In the genomic region with DNA sequence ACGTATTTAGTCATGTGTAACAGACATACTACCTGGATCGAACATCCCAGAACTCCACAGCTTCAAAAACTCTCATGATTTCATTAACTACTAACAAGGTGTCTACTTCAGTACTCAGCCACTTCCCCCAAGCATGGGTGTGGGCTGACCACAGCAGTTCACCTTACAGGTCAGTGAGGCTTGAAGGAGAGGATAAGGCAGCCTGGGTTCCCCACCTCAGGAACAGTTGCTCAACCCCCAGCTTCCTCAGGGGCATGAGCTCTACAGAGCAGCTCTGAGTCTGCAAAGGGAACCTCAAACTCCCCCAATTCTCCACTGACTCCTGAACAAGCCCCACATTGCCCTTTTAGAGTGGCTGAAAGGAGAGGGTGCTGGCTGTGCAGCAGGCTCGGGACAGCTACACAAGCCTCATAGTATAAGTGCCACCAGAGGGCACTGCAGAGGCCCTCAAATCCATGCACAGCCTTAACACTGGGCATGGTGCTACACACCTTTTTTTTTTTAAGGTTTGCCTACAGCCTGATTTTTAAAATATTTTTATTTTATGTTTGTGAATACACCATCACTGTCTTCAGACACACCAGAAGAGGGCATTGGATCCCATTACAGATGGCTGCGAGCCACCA, we compare ENCODE assay signal across 9 mouse cellular contexts. TPM values are rescaled to one million over a fixed set of nuclear protein-coding genes. Genes with fewer than 3 reads are reported as not detected.
DNase-seq lines count a peak whose midpoint lies in the region; ATAC-seq and TF ChIP-seq lines count a peak whose summit lies in the region.
"Had no signal": no experiment of that assay in that cellular context is flagged by ENCODE, and none has a peak within 500 bp of the region (broad histone marks: within the 10 kb centered on the region; RNA-seq: fewer than 3 reads in every experiment).

No protein-coding gene starts in this region.

- WGBS in cerebellum, adult 2 months = 75% methylated on average over 4 of the region's 4 CpGs
- 60% methylated on average over 4 of the region's 4 CpGs for WGBS in liver, postnatal 0 days (ENCODE audit: insufficient replicate concordance)
- WGBS in stomach, postnatal 0 days = 72% methylated on average over 4 of the region's 4 CpGs

- H3K9ac ChIP-seq in liver, postnatal 0 days (replicated peaks) = no peak overlapping the region
- no peak overlapping the region for H3K9ac ChIP-seq in stomach, postnatal 0 days (ENCODE audit: low read length)

- no peaks in the 10 kb centered on the region for H3K27me3 ChIP-seq in cerebellum, adult 2 months (ENCODE audit: control insufficient read depth, insufficient read depth, low read length)
- no peaks in the 10 kb centered on the region for H3K27me3 ChIP-seq in liver, postnatal 0 days (ENCODE audit: insufficient read depth, low read length)
- H3K27me3 ChIP-seq in stomach, postnatal 0 days (ENCODE audit: control insufficient read depth, insufficient read depth, low read length) = no peaks in the 10 kb centered on the region

- no peaks in the 10 kb centered on the region for H3K9me3 ChIP-seq in liver, postnatal 0 days (ENCODE audit: low read length)
- H3K9me3 ChIP-seq in stomach, postnatal 0 days (ENCODE audit: control insufficient read depth, low read length) = no peaks in the 10 kb centered on the region
- H3K9me3 ChIP-seq: G1E had no signal

- no peak overlapping the region for H3K4me2 ChIP-seq in liver, postnatal 0 days (ENCODE audit: low read depth, low read length)
- H3K4me2 ChIP-seq in stomach, postnatal 0 days (replicated peaks; ENCODE audit: low read depth) = no peak overlapping the region

- no peak overlapping the region for H3K27ac ChIP-seq in cerebellum, adult 2 months (ENCODE audit: insufficient read depth, low read length)
- no peak overlapping the region for H3K27ac ChIP-seq in liver, postnatal 0 days (ENCODE audit: low read depth)
- H3K27ac ChIP-seq in stomach, postnatal 0 days (replicated peaks) = no peak overlapping the region

- H3K4me3 ChIP-seq in cerebellum, adult 2 months (replicated peaks; ENCODE audit: insufficient read depth, low read depth, low read length) = no peak overlapping the region
- H3K4me3 ChIP-seq in liver, postnatal 0 days (ENCODE audit: low read depth, low read length) = no peak overlapping the region
- no peak overlapping the region for H3K4me3 ChIP-seq in stomach, postnatal 0 days (ENCODE audit: low read depth, low read length)

- TF ChIP-seq CTCF in cerebellum, adult 2 months (IDR thresholded peaks at IDR 0.05; ENCODE audit: borderline replicate concordance, insufficient read depth, low read depth, low read length) = peak; percentile 53
- peak; percentile 74 for TF ChIP-seq CTCF in liver, postnatal 0 days (IDR thresholded peaks at IDR 0.05; ENCODE audit: low read depth)
- TF ChIP-seq CTCF in stomach, postnatal 0 days (IDR thresholded peaks at IDR 0.05; ENCODE audit: low read depth) = peak; percentile 78

- peak; percentile 73 for ATAC-seq in liver, postnatal 0 days
- peak; percentile 88 for ATAC-seq in stomach, postnatal 0 days (ENCODE audit: low FRiP score, low TSS enrichment)
- ATAC-seq in erythroblast, adult 5-6 weeks (replicated peaks; ENCODE audit: low FRiP score, poor library complexity, severe bottlenecking) = no peak

- H3K4me1 ChIP-seq in cerebellum, adult 2 months (ENCODE audit: control insufficient read depth, insufficient read depth, low read length) = peaks cover 23% of the 10 kb centered on the region
- peaks cover 2% of the 10 kb centered on the region; the same call in 1 of the 2 replicates for H3K4me1 ChIP-seq in liver, postnatal 0 days (ENCODE audit: insufficient read depth)
- H3K4me1 ChIP-seq in stomach, postnatal 0 days (replicated peaks; ENCODE audit: control insufficient read depth, insufficient read depth) = no peaks in the 10 kb centered on the region

- no peak for TF ChIP-seq EP300 in liver, postnatal 0 days (IDR thresholded peaks at IDR 0.05; ENCODE audit: low read depth)
- no peak for TF ChIP-seq EP300 in stomach, postnatal 0 days (optimal IDR thresholded peaks at IDR 0.05)

- no peak for DNase-seq in cerebellum, adult 2 months
- no peak for DNase-seq in cerebellum, adult 8-10 months
- DNase-seq in spleen, postnatal 36 days (ENCODE audit: low spot score in 2 of 2) = peak; percentile 14 to 21
- DNase-seq in spleen, postnatal 14 days (ENCODE audit: low spot score in 2 of 2) = no peak
- peak; percentile 66 for DNase-seq in induced T-regulatory cell, adult 2 months (ENCODE audit: low read depth)
- peak; percentile 53 for DNase-seq in liver, postnatal 0 days
- peak; percentile 60 for DNase-seq in stomach, postnatal 0 days (ENCODE audit: low spot score)

- H3K36me3 ChIP-seq in liver, postnatal 0 days (replicated peaks; ENCODE audit: insufficient read depth, low read length) = no peaks in the 10 kb centered on the region
- H3K36me3 ChIP-seq in stomach, postnatal 0 days (ENCODE audit: control insufficient read depth, insufficient read depth, low read length) = no peaks in the 10 kb centered on the region
- H3K36me3 ChIP-seq: G1E had no signal

- no peak for TF ChIP-seq POLR2A in cerebellum, adult 2 months (IDR thresholded peaks at IDR 0.05; ENCODE audit: borderline replicate concordance, insufficient read depth, low read length)

RNA-seq across cellular contexts. Expression of gene Anks3, which starts 15.9 kb away (rescaled TPM):
- 104 and 112 TPM in 2 replicates for polyA plus RNA-seq in cerebellum, adult 2 months (2012; rRNA removed)
- polyA plus RNA-seq in liver, postnatal 0 days (2015; fragmentation: Nextera tagmentation; extraction: Ambion mirVana) = 10.5 and 13.0 TPM in 2 replicates
- 21.6 and 22.7 TPM in 2 replicates for polyA plus RNA-seq in stomach, postnatal 0 days (2015; fragmentation: Nextera tagmentation; extraction: Ambion mirVana)
- total RNA-seq in erythroblast, adult 5-6 weeks (2015; ENCODE audit: low replicate concordance) = 14.4 and 17.3 TPM in 2 replicates
- 16.4 and 25.0 TPM in 2 replicates for total RNA-seq in erythroblast, adult 5-6 weeks (2017; ENCODE audit: low replicate concordance)

RNA-seq across cellular contexts. Expression of gene Sept12, which starts 17.8 kb away (rescaled TPM):
- polyA plus RNA-seq in cerebellum, adult 2 months (2012; rRNA removed) = not detected in 2 replicates
- not detected in 2 replicates for polyA plus RNA-seq in liver, postnatal 0 days (2015; fragmentation: Nextera tagmentation; extraction: Ambion mirVana)
- polyA plus RNA-seq in stomach, postnatal 0 days (2015; fragmentation: Nextera tagmentation; extraction: Ambion mirVana) = not detected in 2 replicates
- total RNA-seq in erythroblast, adult 5-6 weeks (2015; ENCODE audit: low replicate concordance) = not detected in 2 replicates
- not detected in 2 replicates for total RNA-seq in erythroblast, adult 5-6 weeks (2017; ENCODE audit: low replicate concordance)

RNA-seq across cellular contexts. Expression of gene Smim22, which starts 27.2 kb away (rescaled TPM):
- 1.00 and 2.5 TPM in 2 replicates for polyA plus RNA-seq in cerebellum, adult 2 months (2012; rRNA removed)
- 23.6 and 23.7 TPM in 2 replicates for polyA plus RNA-seq in liver, postnatal 0 days (2015; fragmentation: Nextera tagmentation; extraction: Ambion mirVana)
- polyA plus RNA-seq in stomach, postnatal 0 days (2015; fragmentation: Nextera tagmentation; extraction: Ambion mirVana) = 112 and 114 TPM in 2 replicates
- not detected in 2 replicates for total RNA-seq in erythroblast, adult 5-6 weeks (2015; ENCODE audit: low replicate concordance)
- total RNA-seq in erythroblast, adult 5-6 weeks (2017; ENCODE audit: low replicate concordance) = not detected in 2 replicates
- total RNA-seq: G1E had no signal
- polyA plus RNA-seq: G1E had no signal

RNA-seq across cellular contexts. Expression of gene Rogdi, which starts 33.5 kb away (rescaled TPM):
- polyA plus RNA-seq in cerebellum, adult 2 months (2012; rRNA removed) = 274 and 294 TPM in 2 replicates
- 105 and 114 TPM in 2 replicates for polyA plus RNA-seq in liver, postnatal 0 days (2015; fragmentation: Nextera tagmentation; extraction: Ambion mirVana)
- polyA plus RNA-seq in stomach, postnatal 0 days (2015; fragmentation: Nextera tagmentation; extraction: Ambion mirVana) = 36.6 and 44.7 TPM in 2 replicates
- 35.3 and 39.2 TPM in 2 replicates for total RNA-seq in erythroblast, adult 5-6 weeks (2015; ENCODE audit: low replicate concordance)
- total RNA-seq in erythroblast, adult 5-6 weeks (2017; ENCODE audit: low replicate concordance) = 6.8 and 9.5 TPM in 2 replicates

RNA-seq across cellular contexts. Expression of gene Nudt16l1, which starts 41.3 kb away (rescaled TPM):
- 102 and 104 TPM in 2 replicates for polyA plus RNA-seq in cerebellum, adult 2 months (2012; rRNA removed)
- polyA plus RNA-seq in liver, postnatal 0 days (2015; fragmentation: Nextera tagmentation; extraction: Ambion mirVana) = 38.9 and 40.2 TPM in 2 replicates
- 92.9 and 93.6 TPM in 2 replicates for polyA plus RNA-seq in stomach, postnatal 0 days (2015; fragmentation: Nextera tagmentation; extraction: Ambion mirVana)
- total RNA-seq in erythroblast, adult 5-6 weeks (2015; ENCODE audit: low replicate concordance) = 5.0 and 6.9 TPM in 2 replicates
- total RNA-seq in erythroblast, adult 5-6 weeks (2017; ENCODE audit: low replicate concordance) = 0.51 and 2.2 TPM in 2 replicates

Comparison
In these comparisons a context has a peak if more than half of its experiments do, and no peak if none do; other contexts are left out.
1. DNase-seq: peak in spleen, postnatal 36 days (2 of 2), induced T-regulatory cell, adult 2 months (single experiment), liver, postnatal 0 days (single experiment) and stomach, postnatal 0 days (single experiment); none in cerebellum, adult 2 months (0 of 2), cerebellum, adult 8-10 months (single experiment) and spleen, postnatal 14 days (0 of 2).
2. Peak in every context shown above with its lines, with median percentiles within 50 percentile points of each other: CTCF ChIP-seq.